Mouse (Mus musculus) lung, embryonic 16.5 days (tissue): ENCODE results near the gene Nt5c. TPM values are rescaled to one million over a fixed set of nuclear protein-coding genes. Genes with fewer than 3 reads are reported as not detected.
A peak's percentile ranks its signal among the peaks of the same experiment; 100 is the strongest.
"Not testable (repeated sequence)": the region's sequence is repeated elsewhere in the genome, so short reads cannot be mapped to it uniquely, and the experiment has no call there.

Experiments used
- ATAC-seq: fragments of 200-750 bp; cut with Nextera tagmentation; 2 replicates; pipeline ENCODE4 v1.8.0; 2017; ENCODE audit warnings: low read depth, mild to moderate bottlenecking, moderate library complexity
- H3K27ac ChIP-seq: fragments of 300-500 bp; sonication (generic); 2 replicates; pipeline ENCODE4 v1.5.1; 2014; ENCODE audit warnings: mild to moderate bottlenecking, control low read depth, low read length
- H3K27me3 ChIP-seq: fragments of 300-500 bp; sonication (generic); 2 replicates; pipeline ENCODE4 v1.6.1; 2014; ENCODE audit warnings: low read depth, low read length, mixed read lengths; ENCODE audit not compliant: control insufficient read depth, insufficient read depth
- H3K36me3 ChIP-seq: fragments of 300-500 bp; sonication (generic); 2 replicates; pipeline ENCODE4 v1.6.1; 2014; ENCODE audit warnings: low read length; ENCODE audit not compliant: control insufficient read depth, insufficient read depth
- H3K4me1 ChIP-seq: fragments of 300-500 bp; sonication (generic); replicated peaks from 2 replicates; pipeline ENCODE4 v1.6.1; 2014; ENCODE audit warnings: low read length, mixed read lengths; ENCODE audit not compliant: control insufficient read depth, insufficient read depth
- H3K4me2 ChIP-seq: fragments of 300-500 bp; sonication (generic); 2 replicates; pipeline ENCODE4 v1.6.1; 2014; ENCODE audit warnings: low read depth, low read length, control low read depth
- H3K4me3 ChIP-seq: fragments of 300-500 bp; sonication (generic); 2 replicates; pipeline ENCODE4 v1.5.1; 2014; ENCODE audit warnings: mild to moderate bottlenecking, low read length, control low read depth
- H3K9ac ChIP-seq: fragments of 300-500 bp; sonication (generic); 2 replicates; pipeline ENCODE4 v1.6.1; 2014; ENCODE audit warnings: low read length, control low read depth
- H3K9me3 ChIP-seq: fragments of 300-500 bp; sonication (generic); 2 replicates; pipeline ENCODE4 v1.6.1; 2016; ENCODE audit warnings: low read length; ENCODE audit not compliant: control insufficient read depth
- WGBS: fragments of 180-500 bp; shearing (Covaris S2); extraction: QIAGEN DNeasy Blood & Tissue Kit; methylation state at CpG from one replicate; pipeline ENCODE4 v1.1.7; 2014; 5-methylcytosine and 5-hydroxymethylcytosine counted together
- polyA plus RNA-seq: library from polyadenylated mRNA; unstranded; fragments of >200 nt; fragmentation: Nextera tagmentation; extraction: Ambion mirVana; gene quantifications from 2 replicates; pipeline ENCODE4 v1.2.1, GENCODE M21; 2015

The Nt5c gene
- polyA plus RNA-seq, 1 experiment from 2014 or later: 71.0 TPM

- 62% methylated on average over 16 of the region's 16 CpGs for WGBS
- Histone ChIP-seq H3K27ac (no peak within 1 kb of the TSS), H3K36me3 (no peaks in the 10 kb centered on the region), H3K9me3 (no peaks in the 10 kb centered on the region), H3K4me3 (no peak within 1 kb of the TSS), H3K4me1 (peaks cover 3% of the 10 kb centered on the region; the same call in 1 of the 2 replicates), H3K27me3 (no peaks in the 10 kb centered on the region), H3K4me2 (no peak within 1 kb of the TSS), H3K9ac (no peak within 1 kb of the TSS)
- ATAC-seq: peak; percentile 28; the same call in 1 of the 2 replicates
Measured at GRCm38 (mm10) chr11:115462243-115462891, 29.3 kb downstream of the Nt5c start, which contains the start of gene Slc16a5. Gene Slc16a5, plus strand, starts transcription at chr11:115462474.

GRCm38 (mm10) chr11:115461846-115462242 is 29.8 kb downstream of the Nt5c start:
- H3K9me3 ChIP-seq: no peaks in the 10 kb centered on the region
- peaks cover 6% of the 10 kb centered on the region; the same call in 1 of the 2 replicates for H3K4me1 ChIP-seq
- WGBS: 65% methylated on average over 5 of the region's 5 CpGs
- no peaks in the 10 kb centered on the region for H3K27me3 ChIP-seq
- no peak overlapping the region for H3K9ac ChIP-seq
- H3K27ac ChIP-seq: no peak overlapping the region
- H3K4me3 ChIP-seq: no peak overlapping the region
- no peaks in the 10 kb centered on the region for H3K36me3 ChIP-seq
- H3K4me2 ChIP-seq: no peak overlapping the region
- ATAC-seq: no peak

GRCm38 (mm10) chr11:115460976-115461375 is 30.7 kb downstream of the Nt5c start:
- Histone ChIP-seq H3K4me2 (no peak overlapping the region), H3K36me3 (no peaks in the 10 kb centered on the region), H3K9ac (no peak overlapping the region), H3K4me1 (peaks cover 6% of the 10 kb centered on the region; the same call in 1 of the 2 replicates), H3K4me3 (no peak overlapping the region), H3K27me3 (no peaks in the 10 kb centered on the region), H3K27ac (no peak overlapping the region), H3K9me3 (no peaks in the 10 kb centered on the region)
- WGBS: 31% methylated on average over 8 of the region's 8 CpGs
- ATAC-seq: no peak

GRCm38 (mm10) chr11:115457405-115457804 is 34.3 kb downstream of the Nt5c start:
- peak; percentile 74 for ATAC-seq

GRCm38 (mm10) chr11:115456182-115456581 is 35.5 kb downstream of the Nt5c start:
- 92% methylated on average over 5 of the region's 5 CpGs for WGBS
- Histone ChIP-seq H3K27me3 (no peaks in the 10 kb centered on the region), H3K4me3 (no peak overlapping the region), H3K36me3 (no peaks in the 10 kb centered on the region), H3K4me2 (no peak overlapping the region), H3K9me3 (no peaks in the 10 kb centered on the region), H3K4me1 (peaks cover 3% of the 10 kb centered on the region; the same call in 1 of the 2 replicates), H3K27ac (no peak overlapping the region), H3K9ac (no peak overlapping the region)
- no peak for ATAC-seq

More at GRCm38 (mm10) chr11:115457405-115457804, 34.3 kb downstream of the Nt5c start:
- Histone ChIP-seq H3K27me3 (no peaks in the 10 kb centered on the region), H3K4me1 (peaks cover 5% of the 10 kb centered on the region; the same call in 1 of the 2 replicates), H3K36me3 (no peaks in the 10 kb centered on the region), H3K4me2 (no peak overlapping the region), H3K9me3 (no peaks in the 10 kb centered on the region), H3K27ac (no peak overlapping the region), H3K9ac (no peak overlapping the region), H3K4me3 (no peak overlapping the region)
- WGBS: 19% methylated on average over 6 of the region's 6 CpGs

- no peak for ATAC-seq
- H3K4me3 ChIP-seq: no peak overlapping the region
- H3K36me3 ChIP-seq: no peaks in the 10 kb centered on the region
- H3K27ac ChIP-seq: no peak overlapping the region
- peaks cover 3% of the 10 kb centered on the region; the same call in 1 of the 2 replicates for H3K4me1 ChIP-seq
- H3K9ac ChIP-seq: no peak overlapping the region
- H3K27me3 ChIP-seq: no peaks in the 10 kb centered on the region
- H3K9me3 ChIP-seq: no peaks in the 10 kb centered on the region
- H3K4me2 ChIP-seq: no peak overlapping the region
- WGBS: 85% methylated on average over 15 of the region's 15 CpGs
Measured at GRCm38 (mm10) chr11:115455619-115456018, 36.0 kb downstream of the Nt5c start.

- not testable (repeated sequence) for H3K36me3 ChIP-seq, H3K4me3 ChIP-seq, H3K27ac ChIP-seq, H3K4me1 ChIP-seq, H3K27me3 ChIP-seq, H3K9ac ChIP-seq, H3K9me3 ChIP-seq, H3K4me2 ChIP-seq, ATAC-seq
- 82% methylated on average over 6 of the region's 6 CpGs for WGBS
Measured at GRCm38 (mm10) chr11:115454822-115455221, 36.8 kb downstream of the Nt5c start.

GRCm38 (mm10) chr11:115453306-115453705 is 38.4 kb downstream of the Nt5c start:
- Histone ChIP-seq H3K27me3 (no peaks in the 10 kb centered on the region), H3K36me3 (no peaks in the 10 kb centered on the region), H3K4me1 (peaks cover 3% of the 10 kb centered on the region; the same call in 1 of the 2 replicates), H3K9me3 (no peaks in the 10 kb centered on the region), H3K4me3 (no peak overlapping the region), H3K4me2 (no peak overlapping the region), H3K9ac (no peak overlapping the region), H3K27ac (no peak overlapping the region)
- 47% methylated on average over 4 of the region's 4 CpGs for WGBS
- no peak for ATAC-seq

- Histone ChIP-seq H3K4me2 (no peak overlapping the region), H3K27ac (no peak overlapping the region), H3K4me3 (no peak overlapping the region), H3K27me3 (no peaks in the 10 kb centered on the region), H3K36me3 (no peaks in the 10 kb centered on the region), H3K9me3 (no peaks in the 10 kb centered on the region), H3K4me1 (peaks cover 3% of the 10 kb centered on the region; the same call in 1 of the 2 replicates), H3K9ac (no peak overlapping the region)
- 81% methylated on average over 7 of the region's 7 CpGs for WGBS
- no peak for ATAC-seq
Measured at GRCm38 (mm10) chr11:115452281-115452860, 39.3 kb downstream of the Nt5c start.
